Mouse (Mus musculus): Measurements from ENCODE around the gene Fam193b. TPM values are rescaled to one million over a fixed set of nuclear protein-coding genes. Genes with fewer than 3 reads are reported as not detected.

Gene Fam193b
- polyA plus RNA-seq, 1 experiment from 2014 or later, result 59.5 TPM

- no peaks in the 10 kb centered on the region for H3K9me3 ChIP-seq
- H3K36me3 ChIP-seq, result peaks cover 72% of the 10 kb centered on the region
- no peak for ATAC-seq (ENCODE audit: insufficient number of reproducible peaks, insufficient read depth, low FRiP score, low TSS enrichment)
- H3K9ac ChIP-seq, result no peak overlapping the region
- H3K4me1 ChIP-seq, result peaks cover 25% of the 10 kb centered on the region
- no peak overlapping the region for H3K4me2 ChIP-seq (replicated peaks)
- H3K27ac ChIP-seq, result no peak overlapping the region
- H3K27me3 ChIP-seq, result no peaks in the 10 kb centered on the region
- H3K4me3 ChIP-seq, result no peak overlapping the region
- WGBS, result 93% methylated on average over 10 of the region's 10 CpGs
These were observed 62.4 kb downstream of the Fam193b start for GRCm38 (mm10) chr13:55508531-55508930.

- no peak overlapping the region for H3K9ac ChIP-seq
- no peak for ATAC-seq (ENCODE audit: insufficient number of reproducible peaks, insufficient read depth, low FRiP score, low TSS enrichment)
- no peak overlapping the region for H3K4me2 ChIP-seq (replicated peaks)
- H3K27ac ChIP-seq, result no peak overlapping the region
- H3K27me3 ChIP-seq, result no peaks in the 10 kb centered on the region
- WGBS, result 58% methylated on average over 11 of the region's 11 CpGs
- peaks cover 25% of the 10 kb centered on the region for H3K4me1 ChIP-seq
- H3K9me3 ChIP-seq, result no peaks in the 10 kb centered on the region
- H3K36me3 ChIP-seq, result peaks cover 78% of the 10 kb centered on the region
- H3K4me3 ChIP-seq, result no peak overlapping the region
These were observed 63.0 kb downstream of the Fam193b start for GRCm38 (mm10) chr13:55507877-55508276.

GRCm38 (mm10) chr13:55506697-55507096 is 64.2 kb downstream of the Fam193b start:
- H3K27ac ChIP-seq, result no peak overlapping the region
- H3K4me1 ChIP-seq, result peaks cover 18% of the 10 kb centered on the region
- no peak overlapping the region for H3K4me3 ChIP-seq
- no peak for ATAC-seq (ENCODE audit: insufficient number of reproducible peaks, insufficient read depth, low FRiP score, low TSS enrichment)
- H3K9me3 ChIP-seq, result no peaks in the 10 kb centered on the region
- no peak overlapping the region for H3K9ac ChIP-seq
- H3K36me3 ChIP-seq, result peaks cover 89% of the 10 kb centered on the region
- no peak overlapping the region for H3K4me2 ChIP-seq (replicated peaks)
- H3K27me3 ChIP-seq, result no peaks in the 10 kb centered on the region
- WGBS, result 96% methylated on average over 10 of the region's 10 CpGs

GRCm38 (mm10) chr13:55505810-55506209 is 65.1 kb downstream of the Fam193b start:
- Histone ChIP-seq H3K4me3 (no peak overlapping the region), H3K36me3 (peaks cover 97% of the 10 kb centered on the region), H3K4me2 (replicated peaks) (no peak overlapping the region), H3K4me1 (peaks cover 9% of the 10 kb centered on the region), H3K27ac (no peak overlapping the region), H3K9me3 (no peaks in the 10 kb centered on the region), H3K9ac (no peak overlapping the region), H3K27me3 (no peaks in the 10 kb centered on the region)
- WGBS, result 94% methylated on average over 9 of the region's 9 CpGs
- ATAC-seq (ENCODE audit: insufficient number of reproducible peaks, insufficient read depth, low FRiP score, low TSS enrichment), result no peak

GRCm38 (mm10) chr13:55504390-55504789 is 66.5 kb downstream of the Fam193b start:
- Histone ChIP-seq H3K4me2 (replicated peaks) (no peak overlapping the region), H3K9ac (no peak overlapping the region), H3K9me3 (no peaks in the 10 kb centered on the region), H3K4me3 (no peak overlapping the region), H3K27ac (no peak overlapping the region), H3K27me3 (no peaks in the 10 kb centered on the region), H3K4me1 (no peaks in the 10 kb centered on the region), H3K36me3 (peaks cover 94% of the 10 kb centered on the region)
- WGBS, result 88% methylated on average over 5 of the region's 5 CpGs
- ATAC-seq (ENCODE audit: insufficient number of reproducible peaks, insufficient read depth, low FRiP score, low TSS enrichment), result no peak

GRCm38 (mm10) chr13:55502405-55502804 is 68.5 kb downstream of the Fam193b start:
- Histone ChIP-seq H3K4me1 (no peaks in the 10 kb centered on the region), H3K9ac (no peak overlapping the region), H3K9me3 (no peaks in the 10 kb centered on the region), H3K4me3 (no peak overlapping the region), H3K4me2 (replicated peaks) (no peak overlapping the region), H3K27me3 (no peaks in the 10 kb centered on the region), H3K36me3 (peaks cover 92% of the 10 kb centered on the region), H3K27ac (no peak overlapping the region)
- 85% methylated on average over 8 of the region's 8 CpGs for WGBS
- no peak for ATAC-seq (ENCODE audit: insufficient number of reproducible peaks, insufficient read depth, low FRiP score, low TSS enrichment)

- Histone ChIP-seq H3K9me3 (no peaks in the 10 kb centered on the region), H3K36me3 (peaks cover 78% of the 10 kb centered on the region), H3K27me3 (no peaks in the 10 kb centered on the region), H3K9ac (no peak overlapping the region), H3K27ac (no peak overlapping the region), H3K4me3 (no peak overlapping the region), H3K4me2 (replicated peaks) (no peak overlapping the region), H3K4me1 (peaks cover 10% of the 10 kb centered on the region)
- WGBS, result 81% methylated on average over 10 of the region's 10 CpGs
- ATAC-seq (ENCODE audit: insufficient number of reproducible peaks, insufficient read depth, low FRiP score, low TSS enrichment), result no peak
These were observed 70.3 kb downstream of the Fam193b start for GRCm38 (mm10) chr13:55500575-55500974.

GRCm38 (mm10) chr13:55498906-55499305 is 72.0 kb downstream of the Fam193b start:
- WGBS, result 61% methylated on average over 11 of the region's 11 CpGs
- ATAC-seq (ENCODE audit: insufficient number of reproducible peaks, insufficient read depth, low FRiP score, low TSS enrichment), result no peak
- no peak overlapping the region for H3K9ac ChIP-seq

GRCm38 (mm10) chr13:55496661-55497060 is 74.3 kb downstream of the Fam193b start:
- Histone ChIP-seq H3K27ac (no peak overlapping the region), H3K27me3 (no peaks in the 10 kb centered on the region), H3K9ac (no peak overlapping the region), H3K4me2 (replicated peaks) (no peak overlapping the region), H3K4me3 (no peak overlapping the region), H3K9me3 (no peaks in the 10 kb centered on the region), H3K4me1 (peaks cover 20% of the 10 kb centered on the region), H3K36me3 (peaks cover 40% of the 10 kb centered on the region)
- no peak for ATAC-seq (ENCODE audit: insufficient number of reproducible peaks, insufficient read depth, low FRiP score, low TSS enrichment)
- WGBS, result 84% methylated on average over 6 of the region's 6 CpGs

More at GRCm38 (mm10) chr13:55498906-55499305, 72.0 kb downstream of the Fam193b start:
- H3K9me3 ChIP-seq, result no peaks in the 10 kb centered on the region
- no peaks in the 10 kb centered on the region for H3K27me3 ChIP-seq
- H3K36me3 ChIP-seq, result peaks cover 62% of the 10 kb centered on the region
- peaks cover 20% of the 10 kb centered on the region for H3K4me1 ChIP-seq
- no peak overlapping the region for H3K4me2 ChIP-seq (replicated peaks)
- no peak overlapping the region for H3K27ac ChIP-seq
- no peak overlapping the region for H3K4me3 ChIP-seq

GRCm38 (mm10) chr13:55495702-55496101 is 75.2 kb downstream of the Fam193b start:
- Histone ChIP-seq H3K27me3 (no peaks in the 10 kb centered on the region), H3K36me3 (peaks cover 32% of the 10 kb centered on the region), H3K4me3 (no peak overlapping the region), H3K9ac (no peak overlapping the region), H3K4me1 (peaks cover 20% of the 10 kb centered on the region), H3K4me2 (replicated peaks) (no peak overlapping the region), H3K27ac (no peak overlapping the region), H3K9me3 (no peaks in the 10 kb centered on the region)
- WGBS, result 33% methylated on average over 4 of the region's 4 CpGs
- ATAC-seq (ENCODE audit: insufficient number of reproducible peaks, insufficient read depth, low FRiP score, low TSS enrichment), result no peak

GRCm38 (mm10) chr13:55494883-55495621 is 75.9 kb downstream of the Fam193b start:
- Histone ChIP-seq H3K4me2 (replicated peaks) (no peak overlapping the region), H3K4me1 (peaks cover 20% of the 10 kb centered on the region), H3K27ac (no peak overlapping the region), H3K27me3 (no peaks in the 10 kb centered on the region), H3K9ac (no peak overlapping the region), H3K9me3 (no peaks in the 10 kb centered on the region), H3K36me3 (peaks cover 26% of the 10 kb centered on the region), H3K4me3 (no peak overlapping the region)
- no peak for ATAC-seq (ENCODE audit: insufficient number of reproducible peaks, insufficient read depth, low FRiP score, low TSS enrichment)
- WGBS, result 30% methylated on average over 18 of the region's 18 CpGs

- no peaks in the 10 kb centered on the region for H3K9me3 ChIP-seq
- H3K4me3 ChIP-seq, result no peak overlapping the region
- no peak for ATAC-seq (ENCODE audit: insufficient number of reproducible peaks, insufficient read depth, low FRiP score, low TSS enrichment)
- peaks cover 20% of the 10 kb centered on the region for H3K4me1 ChIP-seq
- H3K27ac ChIP-seq, result no peak overlapping the region
- H3K4me2 ChIP-seq (replicated peaks), result no peak overlapping the region
- peaks cover 22% of the 10 kb centered on the region for H3K36me3 ChIP-seq
- H3K9ac ChIP-seq, result 0 out of 2 replicates have a peak overlapping the region, but pooled peaks have one; percentile 15
- WGBS, result 30% methylated on average over 2 of the region's 2 CpGs
- no peaks in the 10 kb centered on the region for H3K27me3 ChIP-seq
These were observed 76.7 kb downstream of the Fam193b start for GRCm38 (mm10) chr13:55494257-55494656.

Measured in embryonic facial prominence, embryonic 12.5 days (tissue).